Mouse (Mus musculus) hindbrain, postnatal 0 days (tissue): ENCODE data around the gene Actr5. TPM values are rescaled to one million over a fixed set of nuclear protein-coding genes. Genes with fewer than 3 reads are reported as not detected.
A peak's percentile ranks its signal among the peaks of the same experiment; 100 is the strongest.

Experiments used
- ATAC-seq: fragments of 200-750 bp; cut with Nextera tagmentation; 2 replicates; pipeline ENCODE4 v1.8.0; 2017; ENCODE audit warnings: mild to moderate bottlenecking, moderate TSS enrichment, moderate library complexity
- DNase-seq: peaks from one replicate; pipeline ENCODE4 v3.0.0-alpha.2; 2015; ENCODE audit warnings: low spot score
- H3K27ac ChIP-seq: fragments of 300-500 bp; sonication (generic); 2 replicates; pipeline ENCODE4 v1.5.1; 2014; ENCODE audit warnings: mild to moderate bottlenecking
- H3K27me3 ChIP-seq: fragments of 300-500 bp; sonication (generic); 2 replicates; pipeline ENCODE4 v1.6.1; 2014; ENCODE audit warnings: low read length, mixed read lengths; ENCODE audit not compliant: insufficient read depth
- H3K36me3 ChIP-seq: fragments of 300-500 bp; sonication (generic); 2 replicates; pipeline ENCODE4 v1.6.1; 2014; ENCODE audit warnings: low read length, mixed read lengths; ENCODE audit not compliant: insufficient read depth
- H3K4me1 ChIP-seq: fragments of 300-500 bp; sonication (generic); 2 replicates; pipeline ENCODE4 v1.6.1; 2014; ENCODE audit warnings: antibody characterized with exemption, low read length, mixed read lengths; ENCODE audit not compliant: insufficient read depth
- H3K4me2 ChIP-seq: fragments of 300-500 bp; sonication (generic); 2 replicates; pipeline ENCODE4 v1.6.1; 2014; ENCODE audit warnings: low read depth, mild to moderate bottlenecking, low read length, moderate library complexity, mixed read lengths
- H3K4me3 ChIP-seq: fragments of 300-500 bp; sonication (generic); 2 replicates; pipeline ENCODE4 v1.5.1; 2014; ENCODE audit warnings: low read length
- H3K9ac ChIP-seq: fragments of 300-500 bp; sonication (generic); replicated peaks from 2 replicates; pipeline ENCODE4 v1.6.1; 2014; ENCODE audit warnings: mild to moderate bottlenecking, low read length, moderate library complexity, mixed read lengths
- H3K9me3 ChIP-seq: fragments of 300-500 bp; sonication (generic); 2 replicates; pipeline ENCODE4 v1.6.1; 2016; ENCODE audit warnings: low read length, mixed read lengths
- CTCF ChIP-seq: IDR thresholded peaks from 2 replicates; pipeline ENCODE4 v1.5.1; 2016; ENCODE audit warnings: antibody characterized with exemption, control low read depth, low read depth
- WGBS: fragments of 180-500 bp; shearing (Covaris S2); extraction: QIAGEN DNeasy Blood & Tissue Kit; methylation state at CpG from one replicate; pipeline ENCODE4 v1.1.7; 2014; 5-methylcytosine and 5-hydroxymethylcytosine counted together
- polyA plus RNA-seq: library from polyadenylated mRNA; unstranded; fragments of >200 nt; fragmentation: Nextera tagmentation; extraction: Ambion mirVana; gene quantifications from 2 replicates; pipeline ENCODE4 v1.2.1, GENCODE M21; 2015
- total RNA-seq: library from RNA; depleted of rRNA; stranded (reverse); fragments of >200 nt; gene quantifications from 2 replicates; pipeline ENCODE4 v1.2.3, GENCODE M21; 2014

The Actr5 gene
- total and polyA plus RNA-seq, 2 experiments from 2014 or later = 8.0 to 25.4 TPM

DNA sequence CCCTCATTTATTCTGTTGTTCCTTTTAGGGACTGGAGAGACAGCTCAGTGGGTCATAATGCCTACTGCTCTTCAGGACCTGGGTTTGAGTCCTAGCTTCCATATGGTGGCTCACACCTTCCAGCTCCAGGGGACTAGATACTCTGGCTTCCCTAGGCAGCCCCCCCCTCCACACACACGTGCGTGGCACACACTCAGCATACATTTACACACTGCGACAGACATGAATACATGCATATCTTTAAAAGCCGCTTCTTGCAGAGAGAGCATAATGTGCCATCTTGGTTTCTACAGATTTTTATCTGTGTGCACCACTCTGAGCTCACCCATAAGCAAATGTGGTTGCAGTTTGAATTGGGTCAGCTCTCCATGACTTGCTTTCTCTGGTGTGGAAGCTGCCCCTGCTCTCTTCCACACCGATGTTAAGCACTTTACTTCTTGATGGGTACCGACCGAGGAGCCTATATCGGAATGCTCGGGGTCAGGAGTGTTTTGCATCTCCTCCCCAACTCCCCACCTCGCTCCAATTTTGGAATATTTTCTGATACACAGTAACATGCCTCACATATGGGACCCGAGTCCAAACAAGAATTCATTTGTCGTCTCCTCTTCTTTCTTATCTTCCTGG is 51.3 kb downstream of the Actr5 start:
- H3K27me3 ChIP-seq = no peaks in the 10 kb centered on the region
- no peak overlapping the region for H3K4me3 ChIP-seq
- H3K9ac ChIP-seq = no peak overlapping the region
- no peak for ATAC-seq
- no peak for TF ChIP-seq CTCF
- no peak overlapping the region for H3K4me2 ChIP-seq
- no peak overlapping the region for H3K27ac ChIP-seq
- H3K36me3 ChIP-seq = no peaks in the 10 kb centered on the region
- H3K4me1 ChIP-seq = peaks cover 7% of the 10 kb centered on the region; the same call in 1 of the 2 replicates
- 92% methylated on average over 12 of the region's 12 CpGs for WGBS
- H3K9me3 ChIP-seq = no peaks in the 10 kb centered on the region
- DNase-seq = no peak

DNA sequence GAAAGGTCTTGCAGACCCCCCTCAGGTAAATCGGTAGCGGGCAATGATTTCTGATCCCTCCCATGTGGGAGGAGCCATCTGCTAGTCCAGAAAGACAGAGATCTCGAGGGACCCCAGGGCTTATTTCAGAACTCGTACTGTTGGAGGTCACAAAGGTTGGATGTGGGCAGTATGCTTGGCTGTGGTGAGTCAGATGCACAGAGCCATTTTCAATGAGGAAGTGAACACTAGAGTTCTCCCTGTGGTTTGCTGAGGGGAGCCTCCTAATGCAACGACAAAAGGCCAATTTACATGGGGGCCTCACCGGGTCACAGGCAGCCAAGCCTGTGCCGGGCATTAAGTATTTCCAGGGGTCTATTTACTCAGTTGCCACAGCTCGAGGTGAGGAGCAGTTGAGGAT is 53.3 kb downstream of the Actr5 start:
- ATAC-seq = no peak
- H3K4me1 ChIP-seq = peaks cover 11% of the 10 kb centered on the region
- H3K4me3 ChIP-seq = no peak overlapping the region
- no peaks in the 10 kb centered on the region for H3K9me3 ChIP-seq
- no peaks in the 10 kb centered on the region for H3K27me3 ChIP-seq
- no peak overlapping the region for H3K27ac ChIP-seq
- 60% methylated on average over 8 of the region's 8 CpGs for WGBS
- no peak overlapping the region for H3K9ac ChIP-seq
- no peak for TF ChIP-seq CTCF
- no peak for DNase-seq
- H3K4me2 ChIP-seq = no peak overlapping the region
- H3K36me3 ChIP-seq = no peaks in the 10 kb centered on the region

DNA sequence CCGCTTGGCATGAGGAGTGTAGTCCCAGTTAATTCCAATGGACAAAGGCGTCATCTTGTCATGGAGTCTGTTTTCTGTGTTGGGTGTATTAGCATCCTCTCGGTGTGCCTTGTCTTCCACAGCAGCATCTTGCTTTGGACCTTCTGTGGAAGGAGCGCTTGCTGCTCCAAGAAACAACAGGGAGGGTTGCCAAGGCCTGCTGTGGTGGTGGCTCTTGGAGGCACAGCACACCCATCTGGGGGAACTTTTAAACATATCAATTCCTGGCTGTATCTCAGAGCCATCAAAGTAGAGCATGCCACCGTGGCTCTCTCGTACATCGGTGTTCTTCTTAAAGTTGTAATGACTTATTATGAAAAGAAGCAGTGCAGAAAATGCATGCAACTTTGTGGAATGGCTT is 54.4 kb downstream of the Actr5 start:
- no peak overlapping the region for H3K4me3 ChIP-seq
- H3K27me3 ChIP-seq = no peaks in the 10 kb centered on the region
- no peaks in the 10 kb centered on the region for H3K9me3 ChIP-seq
- H3K36me3 ChIP-seq = no peaks in the 10 kb centered on the region
- DNase-seq = no peak
- no peak overlapping the region for H3K9ac ChIP-seq
- no peak overlapping the region for H3K4me2 ChIP-seq
- peaks cover 5% of the 10 kb centered on the region for H3K4me1 ChIP-seq
- no peak for TF ChIP-seq CTCF
- 74% methylated on average over 7 of the region's 7 CpGs for WGBS
- no peak overlapping the region for H3K27ac ChIP-seq
- no peak for ATAC-seq

DNA sequence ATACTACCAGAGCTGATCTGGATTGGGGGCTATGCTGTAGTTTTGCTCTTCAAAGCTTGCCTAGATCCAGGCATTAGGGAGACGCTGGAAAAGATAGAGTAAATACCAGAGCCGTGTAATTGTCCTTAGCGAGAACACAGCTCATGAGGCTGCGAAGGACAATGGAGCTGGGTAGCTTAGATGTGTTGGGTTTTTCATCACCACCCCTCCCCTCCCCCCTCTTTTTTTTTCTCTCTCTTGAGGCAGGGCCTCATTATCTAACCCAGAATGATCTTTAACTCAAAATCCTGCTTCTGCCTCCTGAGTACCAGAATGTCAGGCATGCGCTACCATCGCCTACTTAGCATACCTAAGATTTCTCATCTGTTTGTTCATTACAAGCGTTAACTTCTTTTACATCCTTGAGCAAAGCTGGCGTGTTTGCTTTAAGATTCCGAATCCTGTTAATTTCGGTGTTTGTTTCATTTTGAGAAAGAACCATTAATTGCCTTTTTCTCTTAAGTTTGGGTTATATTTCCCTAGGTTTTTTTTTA is 55.7 kb downstream of the Actr5 start:
- Histone ChIP-seq H3K36me3 (no peaks in the 10 kb centered on the region), H3K27me3 (no peaks in the 10 kb centered on the region), H3K27ac (no peak overlapping the region), H3K9me3 (no peaks in the 10 kb centered on the region), H3K4me1 (peaks cover 9% of the 10 kb centered on the region), H3K9ac (no peak overlapping the region), H3K4me2 (no peak overlapping the region), H3K4me3 (no peak overlapping the region)
- no peak for TF ChIP-seq CTCF
- 65% methylated on average over 10 of the region's 10 CpGs for WGBS
- no peak for ATAC-seq
- no peak for DNase-seq

DNA sequence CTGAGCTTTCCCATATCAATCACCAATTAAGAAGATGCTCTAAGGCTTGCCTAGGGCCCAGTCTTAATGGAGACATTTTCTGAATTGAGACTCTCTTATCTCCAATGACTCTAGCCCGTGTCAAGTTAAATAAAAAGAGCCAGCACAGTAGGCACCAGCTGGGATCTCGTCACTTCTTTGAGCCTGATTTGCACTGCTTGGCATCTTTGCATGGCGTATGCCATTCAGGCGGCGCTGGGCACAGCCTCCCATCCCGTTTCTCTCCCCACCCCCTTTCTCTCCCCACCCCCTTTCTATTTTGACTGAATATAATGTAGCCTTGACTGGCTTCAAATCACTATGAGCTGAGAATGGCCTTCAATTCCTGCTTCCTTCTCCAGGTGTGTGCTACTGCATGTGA is 57.0 kb downstream of the Actr5 start:
- Histone ChIP-seq H3K36me3 (no peaks in the 10 kb centered on the region), H3K4me2 (no peak overlapping the region), H3K9ac (no peak overlapping the region), H3K9me3 (no peaks in the 10 kb centered on the region), H3K27me3 (no peaks in the 10 kb centered on the region), H3K4me1 (peaks cover 9% of the 10 kb centered on the region), H3K4me3 (no peak overlapping the region), H3K27ac (no peak overlapping the region)
- no peak for ATAC-seq
- TF ChIP-seq CTCF = no peak
- 35% methylated on average over 6 of the region's 6 CpGs for WGBS
- DNase-seq = no peak

DNA sequence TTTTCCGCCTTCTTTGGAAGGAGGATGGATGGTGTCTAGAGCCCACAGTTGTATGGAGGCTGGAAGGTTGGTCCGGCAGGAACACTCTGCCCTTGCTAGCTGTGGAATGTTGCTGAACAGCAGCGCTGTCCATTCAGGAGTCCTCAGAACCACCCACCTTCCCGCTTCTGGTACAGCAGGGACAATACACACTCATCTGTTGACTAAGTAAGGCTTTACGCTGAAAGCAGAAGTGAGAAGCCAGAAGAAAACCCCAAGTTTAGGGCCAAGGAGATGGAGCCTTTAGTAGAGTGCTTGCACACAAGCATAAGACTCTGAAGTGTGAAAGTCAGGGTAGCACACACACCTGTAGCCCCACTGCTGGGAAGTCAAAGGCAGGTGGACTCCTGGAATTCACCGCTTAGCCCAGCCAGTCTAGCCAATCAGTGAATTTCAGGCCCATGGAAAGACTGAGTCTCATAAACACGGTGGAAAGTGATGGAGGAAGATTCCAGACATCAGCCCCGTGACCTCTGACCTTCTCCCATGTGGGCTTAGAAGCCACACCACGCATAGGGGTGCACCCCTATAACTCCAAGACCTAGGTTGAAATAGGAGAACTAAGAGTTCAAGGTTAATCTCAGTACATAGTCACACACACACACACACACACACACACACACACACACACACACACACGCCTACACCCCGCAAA is 57.8 kb downstream of the Actr5 start:
- Histone ChIP-seq H3K4me1 (peaks cover 9% of the 10 kb centered on the region), H3K4me3 (no peak overlapping the region), H3K9ac (no peak overlapping the region), H3K9me3 (no peaks in the 10 kb centered on the region), H3K27me3 (no peaks in the 10 kb centered on the region), H3K36me3 (no peaks in the 10 kb centered on the region), H3K4me2 (no peak overlapping the region), H3K27ac (no peak overlapping the region)
- 61% methylated on average over 11 of the region's 11 CpGs for WGBS
- no peak for TF ChIP-seq CTCF
- DNase-seq (no peak), ATAC-seq (0 out of 2 replicates have a peak, but pooled peaks have one; percentile 10)

DNA sequence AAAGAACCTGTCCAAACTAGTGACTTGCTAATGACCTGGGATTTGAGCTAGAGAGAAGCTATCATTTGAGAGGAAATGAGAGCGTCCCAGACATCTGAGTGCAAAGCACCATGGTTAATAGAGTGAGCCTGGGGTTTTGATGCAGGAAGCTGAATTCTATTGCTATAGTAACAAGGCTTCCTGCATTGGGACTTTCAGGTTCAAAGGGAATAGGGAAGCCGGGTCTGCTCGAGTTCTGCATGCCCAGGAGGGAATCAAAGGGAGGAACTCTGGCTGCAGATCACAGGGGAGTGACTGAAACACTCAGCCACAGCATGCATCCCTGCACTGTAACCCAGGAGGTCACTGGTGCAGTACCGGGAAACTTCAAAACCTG is 58.3 kb downstream of the Actr5 start:
- H3K27me3 ChIP-seq = no peaks in the 10 kb centered on the region
- no peaks in the 10 kb centered on the region for H3K9me3 ChIP-seq
- DNase-seq (peak; percentile 33), ATAC-seq (peak; percentile 27; the same call in 1 of the 2 replicates)
- H3K36me3 ChIP-seq = no peaks in the 10 kb centered on the region
- TF ChIP-seq CTCF = no peak
- no peak overlapping the region for H3K4me2 ChIP-seq
- WGBS = 22% methylated on average over 4 of the region's 4 CpGs
- no peak overlapping the region for H3K9ac ChIP-seq
- no peak overlapping the region for H3K27ac ChIP-seq
- no peak overlapping the region for H3K4me3 ChIP-seq
- peaks cover 9% of the 10 kb centered on the region for H3K4me1 ChIP-seq
